Comparison of ENCODE assay signal across 10 mouse cellular contexts in genomic region chr9:61468368-61468848, GRCm38 (mm10).
A peak's percentile ranks its signal among the peaks of the same experiment; 100 is the strongest.
DNase-seq lines count a peak whose midpoint lies in the region; ATAC-seq lines count a peak whose summit lies in the region.
"Had no signal": no experiment of that assay in that cellular context is flagged by ENCODE, and none has a peak within 500 bp of the region (broad histone marks: within the 10 kb centered on the region; RNA-seq: fewer than 3 reads in every experiment).

No protein-coding gene starts in this region.

- H3K4me2 ChIP-seq in kidney, embryonic 14.5 days (replicated peaks; ENCODE audit: low read depth, low read length): no peak overlapping the region
- H3K4me2 ChIP-seq in neural tube, embryonic 11.5 days (ENCODE audit: low read depth): no peak overlapping the region
- H3K4me2 ChIP-seq: embryonic facial prominence, embryonic 12.5 days; heart, embryonic 15.5 days; limb, embryonic 15.5 days had no signal

- 26% methylated on average over 6 of the region's 6 CpGs for WGBS in embryonic facial prominence, embryonic 10.5 days
- 25% methylated on average over 6 of the region's 6 CpGs for WGBS in kidney, embryonic 14.5 days
- 18% methylated on average over 6 of the region's 6 CpGs for WGBS in neural tube, embryonic 11.5 days

- no peak overlapping the region; the same call in 1 of the 2 replicates for H3K27ac ChIP-seq in embryonic facial prominence, embryonic 10.5 days (replicated peaks)
- 0 out of 2 replicates have a peak overlapping the region, but pooled peaks have one; percentile 1 for H3K27ac ChIP-seq in kidney, embryonic 14.5 days (ENCODE audit: low read depth, low read length)
- H3K27ac ChIP-seq in neural tube, embryonic 11.5 days (ENCODE audit: low read depth, low read length): peak overlapping the region; percentile 62
- H3K27ac ChIP-seq: embryonic facial prominence, embryonic 12.5 days; heart, embryonic 15.5 days; limb, embryonic 15.5 days had no signal

- no peak overlapping the region for H3K9ac ChIP-seq in kidney, embryonic 14.5 days (ENCODE audit: low read depth, low read length)
- no peak overlapping the region for H3K9ac ChIP-seq in neural tube, embryonic 11.5 days (ENCODE audit: low read length)
- H3K9ac ChIP-seq: embryonic facial prominence, embryonic 12.5 days; heart, embryonic 15.5 days; limb, embryonic 15.5 days had no signal

- DNase-seq in brain, adult 2 months (ENCODE audit: low read depth, low spot score): peak; percentile 53
- peak; percentile 43 for DNase-seq in embryonic facial prominence, embryonic 10.5 days (ENCODE audit: low spot score)
- DNase-seq in neural tube, embryonic 11.5 days (ENCODE audit: low spot score): peak; percentile 77
- no peak for DNase-seq in adrenal gland, adult 18-20 months (ENCODE audit: low spot score in 2 of 2)
- DNase-seq in B cell, adult 2 months: no peak
- no peak for DNase-seq in layer of hippocampus, adult 11-12 months (ENCODE audit: low spot score)

- no peaks in the 10 kb centered on the region for H3K36me3 ChIP-seq in embryonic facial prominence, embryonic 10.5 days (replicated peaks)
- H3K36me3 ChIP-seq in kidney, embryonic 14.5 days (ENCODE audit: control insufficient read depth, insufficient read depth, low read length): no peaks in the 10 kb centered on the region
- H3K36me3 ChIP-seq in neural tube, embryonic 11.5 days (ENCODE audit: control insufficient read depth, insufficient read depth, low read length): no peaks in the 10 kb centered on the region
- H3K36me3 ChIP-seq: embryonic facial prominence, embryonic 12.5 days; heart, embryonic 15.5 days; limb, embryonic 15.5 days had no signal

- H3K4me3 ChIP-seq in embryonic facial prominence, embryonic 10.5 days: no peak overlapping the region
- no peak overlapping the region for H3K4me3 ChIP-seq in kidney, embryonic 14.5 days (ENCODE audit: low read length)
- no peak overlapping the region for H3K4me3 ChIP-seq in neural tube, embryonic 11.5 days (ENCODE audit: low read depth, low read length)
- H3K4me3 ChIP-seq: embryonic facial prominence, embryonic 12.5 days; heart, embryonic 15.5 days; limb, embryonic 15.5 days had no signal

- ATAC-seq in kidney, embryonic 14.5 days (ENCODE audit: low FRiP score, low TSS enrichment): peak; percentile 83
- peak; percentile 78 for ATAC-seq in neural tube, embryonic 11.5 days (ENCODE audit: insufficient read depth, low FRiP score, low TSS enrichment)

- H3K4me1 ChIP-seq in embryonic facial prominence, embryonic 10.5 days: peaks cover 32% of the 10 kb centered on the region
- 0 out of 2 replicates have a peak, but pooled peaks cover 10% of the 10 kb centered on the region for H3K4me1 ChIP-seq in kidney, embryonic 14.5 days (ENCODE audit: control insufficient read depth, insufficient read depth, low read length)
- H3K4me1 ChIP-seq in neural tube, embryonic 11.5 days (ENCODE audit: control insufficient read depth, insufficient read depth, low read length): peaks cover 16% of the 10 kb centered on the region
- H3K4me1 ChIP-seq: heart, embryonic 15.5 days had no signal

- H3K9me3 ChIP-seq in embryonic facial prominence, embryonic 10.5 days: peaks cover 14% of the 10 kb centered on the region
- H3K9me3 ChIP-seq in kidney, embryonic 14.5 days (ENCODE audit: control insufficient read depth, low read length): 0 out of 2 replicates have a peak, but pooled peaks cover 2% of the 10 kb centered on the region
- H3K9me3 ChIP-seq in neural tube, embryonic 11.5 days (ENCODE audit: control insufficient read depth, low read length): peaks cover 3% of the 10 kb centered on the region; the same call in 1 of the 2 replicates

- peaks cover 11% of the 10 kb centered on the region for H3K27me3 ChIP-seq in embryonic facial prominence, embryonic 10.5 days (replicated peaks; ENCODE audit: low read depth, poor library complexity, severe bottlenecking)
- no peaks in the 10 kb centered on the region for H3K27me3 ChIP-seq in kidney, embryonic 14.5 days (ENCODE audit: control insufficient read depth, insufficient read depth, low read length)
- no peaks in the 10 kb centered on the region for H3K27me3 ChIP-seq in neural tube, embryonic 11.5 days (ENCODE audit: control insufficient read depth, insufficient read depth, low read length)
- H3K27me3 ChIP-seq: embryonic facial prominence, embryonic 12.5 days; limb, embryonic 15.5 days had no signal

Comparison
In these comparisons a context has a peak if more than half of its experiments do, and no peak if none do; other contexts are left out.
1. DNase-seq: peak in brain, adult 2 months (single experiment), embryonic facial prominence, embryonic 10.5 days (single experiment) and neural tube, embryonic 11.5 days (single experiment); none in adrenal gland, adult 18-20 months (0 of 2), B cell, adult 2 months (0 of 2) and layer of hippocampus, adult 11-12 months (single experiment).